Mouse (Mus musculus): ENCODE results near the gene Ccnd2.

- peak; percentile 22 for TF ChIP-seq CTCF (IDR thresholded peaks at IDR 0.05; ENCODE audit: low read depth)
- no peak for TF ChIP-seq EP300 (optimal IDR thresholded peaks at IDR 0.05)
Measured at GRCm38 (mm10) chr6:127148526-127149302, 3.3 kb downstream of the Ccnd2 start.
